Mouse (Mus musculus) CH12.LX (cell line): ENCODE data around the gene Otud7a.

ENCODE experiments used
- CTCF ChIP-seq, 2 experiments: IDR thresholded peaks in 1 of 2; conservative IDR thresholded peaks in 1 of 2; 2 replicates each; pipeline ENCODE4 v1.5.1; 2011 to 2012; ENCODE audit warnings: low read depth in 2 of 2, low read length in 2 of 2, improper control_type of control experiment in 1 of 2, inconsistent platforms in 1 of 2, mild to moderate bottlenecking in 1 of 2, moderate library complexity in 1 of 2
- POLR2A ChIP-seq: IDR thresholded peaks from 2 replicates; pipeline ENCODE4 v1.6.1; 2011; ENCODE audit warnings: low read depth, mild to moderate bottlenecking, improper control_type of control experiment, low read length

- TF ChIP-seq POLR2A (no peak), CTCF (conservative IDR thresholded peaks at IDR 0.05 in 1 of 2, IDR thresholded peaks at IDR 0.05 in 1 of 2; ENCODE audit: low read depth in 2 of 2, low read length in 2 of 2) (no peak)
These were observed 176.3 kb downstream of the Otud7a start for GRCm38 (mm10) chr7:63620776-63621340.
